In genomic region chr17:85562510-85563266, GRCm38 (mm10) we compare ENCODE assay signal across 13 mouse cellular contexts. TPM values are rescaled to one million over a fixed set of nuclear protein-coding genes. Genes with fewer than 3 reads are reported as not detected.
A peak's percentile ranks its signal among the peaks of the same experiment; 100 is the strongest.
DNase-seq lines count a peak whose midpoint lies in the region; ATAC-seq and TF ChIP-seq lines count a peak whose summit lies in the region.
"Had no signal": no experiment of that assay in that cellular context is flagged by ENCODE, and none has a peak within 500 bp of the region (broad histone marks: within the 10 kb centered on the region; RNA-seq: fewer than 3 reads in every experiment).

No protein-coding gene starts in this region.

- no peaks in the 10 kb centered on the region for H3K4me1 ChIP-seq in hindbrain, embryonic 10.5 days (replicated peaks)
- H3K4me1 ChIP-seq in hindbrain, embryonic 11.5 days (replicated peaks; ENCODE audit: control insufficient read depth, insufficient read depth, low read length), result no peaks in the 10 kb centered on the region
- H3K4me1 ChIP-seq in olfactory bulb, adult 2 months (ENCODE audit: control insufficient read depth, insufficient read depth, low read length), result peaks cover 9% of the 10 kb centered on the region
- no peaks in the 10 kb centered on the region for H3K4me1 ChIP-seq in kidney, embryonic 14.5 days (ENCODE audit: control insufficient read depth, insufficient read depth, low read length)
- H3K4me1 ChIP-seq: neural tube, embryonic 12.5 days had no signal

- peak; percentile 1 for DNase-seq in hindbrain, embryonic 10.5 days (ENCODE audit: low spot score)
- DNase-seq in hindbrain, embryonic 11.5 days (ENCODE audit: low spot score), result no peak
- DNase-seq in urinary bladder, adult 2 months (ENCODE audit: low spot score), result peak; percentile 2
- no peak for DNase-seq in urinary bladder, postnatal 14 days (ENCODE audit: low spot score)
- DNase-seq in cerebellum, adult 11 months, result no peak
- DNase-seq: lung, postnatal 36 days; thymus, adult 2 months had no signal

- no peak overlapping the region for H3K4me2 ChIP-seq in hindbrain, embryonic 11.5 days (replicated peaks; ENCODE audit: low read depth, low read length)
- no peak overlapping the region for H3K4me2 ChIP-seq in kidney, embryonic 14.5 days (replicated peaks; ENCODE audit: low read depth, low read length)
- H3K4me2 ChIP-seq: limb, embryonic 13.5 days; neural tube, embryonic 12.5 days had no signal

- no peak for TF ChIP-seq POLR2A in olfactory bulb, adult 2 months (IDR thresholded peaks at IDR 0.05; ENCODE audit: insufficient read depth, low read depth, low read length)

- H3K4me3 ChIP-seq in hindbrain, embryonic 10.5 days, result no peak overlapping the region
- H3K4me3 ChIP-seq in hindbrain, embryonic 11.5 days (ENCODE audit: low read depth, low read length), result no peak overlapping the region
- peak overlapping the region; percentile 14; the same call in 1 of the 2 replicates for H3K4me3 ChIP-seq in olfactory bulb, adult 2 months (ENCODE audit: insufficient read depth, low read depth, low read length)
- no peak overlapping the region for H3K4me3 ChIP-seq in kidney, embryonic 14.5 days (ENCODE audit: low read length)
- H3K4me3 ChIP-seq: limb, embryonic 13.5 days; neural tube, embryonic 12.5 days had no signal

- WGBS in hindbrain, embryonic 10.5 days, result 78% methylated on average over 17 of the region's 17 CpGs
- WGBS in hindbrain, embryonic 11.5 days, result 79% methylated on average over 17 of the region's 17 CpGs
- 23% methylated on average over 17 of the region's 17 CpGs for WGBS in olfactory bulb, adult 2 months
- WGBS in kidney, embryonic 14.5 days, result 76% methylated on average over 17 of the region's 17 CpGs

- H3K36me3 ChIP-seq in hindbrain, embryonic 10.5 days, result no peaks in the 10 kb centered on the region
- H3K36me3 ChIP-seq in hindbrain, embryonic 11.5 days (ENCODE audit: control insufficient read depth, insufficient read depth, low read length), result no peaks in the 10 kb centered on the region
- no peaks in the 10 kb centered on the region for H3K36me3 ChIP-seq in kidney, embryonic 14.5 days (ENCODE audit: control insufficient read depth, insufficient read depth, low read length)
- H3K36me3 ChIP-seq: limb, embryonic 13.5 days; neural tube, embryonic 12.5 days had no signal

- no peaks in the 10 kb centered on the region for H3K27me3 ChIP-seq in hindbrain, embryonic 10.5 days (ENCODE audit: insufficient read depth, poor library complexity, severe bottlenecking)
- H3K27me3 ChIP-seq in hindbrain, embryonic 11.5 days (ENCODE audit: control insufficient read depth, insufficient read depth, low read length), result no peaks in the 10 kb centered on the region; the same call in 1 of the 2 replicates
- H3K27me3 ChIP-seq in kidney, embryonic 14.5 days (ENCODE audit: control insufficient read depth, insufficient read depth, low read length), result no peaks in the 10 kb centered on the region
- H3K27me3 ChIP-seq: neural tube, embryonic 12.5 days had no signal

- TF ChIP-seq CTCF in olfactory bulb, adult 2 months (IDR thresholded peaks at IDR 0.05; ENCODE audit: insufficient read depth, low read depth, low read length), result no peak

- H3K27ac ChIP-seq in hindbrain, embryonic 10.5 days, result no peak overlapping the region
- no peak overlapping the region for H3K27ac ChIP-seq in hindbrain, embryonic 11.5 days (ENCODE audit: low read depth, low read length)
- 0 out of 2 replicates have a peak overlapping the region, but pooled peaks have one; percentile 20 for H3K27ac ChIP-seq in olfactory bulb, adult 2 months (ENCODE audit: insufficient read depth, low read depth, low read length)
- H3K27ac ChIP-seq in kidney, embryonic 14.5 days (ENCODE audit: low read depth, low read length), result no peak overlapping the region
- H3K27ac ChIP-seq: limb, embryonic 13.5 days; neural tube, embryonic 12.5 days had no signal

- ATAC-seq in hindbrain, embryonic 11.5 days (ENCODE audit: low FRiP score), result no peak
- ATAC-seq in granulocyte monocyte progenitor cell, adult 5-6 weeks (replicated peaks; ENCODE audit: poor library complexity, severe bottlenecking), result peak; percentile 93
- no peak for ATAC-seq in kidney, embryonic 14.5 days (ENCODE audit: low FRiP score, low TSS enrichment)
- ATAC-seq: activated CD4-positive, CD25-positive, alpha-beta regulatory T cell, adult 4 months had no signal

- no peak overlapping the region for H3K9ac ChIP-seq in hindbrain, embryonic 11.5 days (ENCODE audit: low read depth, low read length)
- H3K9ac ChIP-seq in kidney, embryonic 14.5 days (ENCODE audit: low read depth, low read length), result no peak overlapping the region
- H3K9ac ChIP-seq: limb, embryonic 13.5 days; neural tube, embryonic 12.5 days had no signal

- peaks cover 7% of the 10 kb centered on the region; the same call in 1 of the 2 replicates for H3K9me3 ChIP-seq in hindbrain, embryonic 10.5 days
- no peaks in the 10 kb centered on the region for H3K9me3 ChIP-seq in hindbrain, embryonic 11.5 days (ENCODE audit: control insufficient read depth, low read length)
- peaks cover 2% of the 10 kb centered on the region; the same call in 1 of the 2 replicates for H3K9me3 ChIP-seq in kidney, embryonic 14.5 days (ENCODE audit: control insufficient read depth, low read length)

RNA-seq across cellular contexts. Expression of gene Six3, which starts 50.7 kb away (rescaled TPM):
- 0.46 and 1.9 TPM in 2 replicates for polyA plus RNA-seq in hindbrain, embryonic 10.5 days (2016; fragmentation: Nextera tagmentation; extraction: Ambion mirVana)
- 0.09 and 0.18 TPM in 2 replicates for polyA plus RNA-seq in hindbrain, embryonic 11.5 days (2014; fragmentation: Nextera tagmentation; extraction: Ambion mirVana)
- not detected in 2 replicates for polyA plus RNA-seq in urinary bladder, adult 2 months (2012; rRNA removed)
- total RNA-seq in granulocyte monocyte progenitor cell, adult 5-6 weeks (2014; fragmentation: Nextera tagmentation), result not detected in 2 replicates
- not detected in 2 replicates for total RNA-seq in granulocyte monocyte progenitor cell, adult 5-6 weeks (2017)
- polyA plus RNA-seq in olfactory bulb, adult 2 months (2012; ENCODE audit: insufficient read depth, insufficient read length, low replicate concordance, missing spikeins), result not detected in 2 replicates
- polyA plus RNA-seq in kidney, embryonic 14.5 days (2014; fragmentation: Nextera tagmentation; extraction: Ambion mirVana), result not detected in 2 replicates
- polyA plus RNA-seq: activated CD4-positive, CD25-positive, alpha-beta regulatory T cell, adult 4 months; limb, embryonic 13.5 days; neural tube, embryonic 12.5 days had no signal

Comparison
In these comparisons a context has a peak if more than half of its experiments do, and no peak if none do; other contexts are left out.
1. DNase-seq: peak in hindbrain, embryonic 10.5 days (single experiment) and urinary bladder, adult 2 months (single experiment); none in hindbrain, embryonic 11.5 days (single experiment), urinary bladder, postnatal 14 days (single experiment) and cerebellum, adult 11 months (single experiment).